Mouse (Mus musculus): ENCODE data around the gene Pik3c2b.

- TF ChIP-seq CTCF (IDR thresholded peaks at IDR 0.05) (no peak), EP300 (IDR thresholded peaks at IDR 0.05; ENCODE audit: insufficient read depth, low read depth, low read length) (no peak)
Observed at GRCm38 (mm10) chr1:133080717-133081116, 35.2 kb downstream of the Pik3c2b start.
